7 mouse cellular contexts compared by ENCODE assay signal in genomic region chr6:116829341-116829740, GRCm38 (mm10).
DNase-seq lines count a peak whose midpoint lies in the region; ATAC-seq lines count a peak whose summit lies in the region.

No protein-coding gene starts in this region.

- H3K4me1 ChIP-seq in kidney, embryonic 15.5 days, result peaks cover 4% of the 10 kb centered on the region; the same call in 1 of the 2 replicates
- H3K4me1 ChIP-seq in neural tube, embryonic 14.5 days (ENCODE audit: control insufficient read depth, insufficient read depth, low read length), result no peaks in the 10 kb centered on the region

- H3K9me3 ChIP-seq in kidney, embryonic 15.5 days (replicated peaks), result no peaks in the 10 kb centered on the region
- H3K9me3 ChIP-seq in neural tube, embryonic 14.5 days (ENCODE audit: control insufficient read depth, low read length), result no peaks in the 10 kb centered on the region

- H3K36me3 ChIP-seq in kidney, embryonic 15.5 days, result no peaks in the 10 kb centered on the region
- no peaks in the 10 kb centered on the region for H3K36me3 ChIP-seq in neural tube, embryonic 14.5 days (ENCODE audit: control insufficient read depth, insufficient read depth, low read length)

- H3K4me3 ChIP-seq in kidney, embryonic 15.5 days (replicated peaks), result no peak overlapping the region
- H3K4me3 ChIP-seq in neural tube, embryonic 14.5 days (ENCODE audit: low read depth, low read length), result no peak overlapping the region

- no peak overlapping the region for H3K4me2 ChIP-seq in kidney, embryonic 15.5 days
- no peak overlapping the region for H3K4me2 ChIP-seq in neural tube, embryonic 14.5 days (ENCODE audit: low read depth, low read length)

- H3K27ac ChIP-seq in kidney, embryonic 15.5 days, result no peak overlapping the region
- H3K27ac ChIP-seq in neural tube, embryonic 14.5 days (ENCODE audit: low read depth, low read length), result no peak overlapping the region

- DNase-seq in kidney, adult 18-20 months, result peak; percentile 89
- DNase-seq in adrenal gland, postnatal 25 days, result peak; percentile 91
- DNase-seq in gastrocnemius, postnatal 10 days, result peak; percentile 52
- DNase-seq in kidney, postnatal 36 days, result peak; percentile 95

- H3K9ac ChIP-seq in kidney, embryonic 15.5 days, result no peak overlapping the region
- no peak overlapping the region for H3K9ac ChIP-seq in neural tube, embryonic 14.5 days (replicated peaks; ENCODE audit: low read depth, low read length)

- no peak for ATAC-seq in kidney, embryonic 15.5 days (replicated peaks; ENCODE audit: low FRiP score)
- ATAC-seq in neural tube, embryonic 14.5 days (ENCODE audit: low read depth), result peak; percentile 54
- ATAC-seq in monocyte, adult 5-6 weeks (replicated peaks; ENCODE audit: insufficient number of reproducible peaks, low FRiP score, low TSS enrichment, poor library complexity, severe bottlenecking), result no peak

- 53% methylated on average over 2 of the region's 2 CpGs for WGBS in kidney, embryonic 15.5 days
- WGBS in neural tube, embryonic 14.5 days, result 34% methylated on average over 2 of the region's 2 CpGs

- H3K27me3 ChIP-seq in kidney, embryonic 15.5 days, result no peaks in the 10 kb centered on the region
- H3K27me3 ChIP-seq in neural tube, embryonic 14.5 days (ENCODE audit: control insufficient read depth, insufficient read depth, low read length), result no peaks in the 10 kb centered on the region
